Mouse (Mus musculus) lung, postnatal 36 days (tissue): ENCODE results near the gene Slc25a17.

ENCODE experiments used
- DNase-seq: peaks from one replicate; pipeline ENCODE4 v3.0.0; 2022; ENCODE audit warnings: mixed read lengths

Gene Slc25a17

GRCm38 (mm10) chr15:81360345-81361021 is at the start of gene Slc25a17:
TSS of gene Slc25a17 (minus strand) at chr15:81360812.
- peak; percentile 98 for DNase-seq

GRCm38 (mm10) chr15:81408199-81408598 is 47.6 kb upstream of the Slc25a17 start, which contains the start of gene Dnajb7:
TSS of gene Dnajb7 (minus strand) at chr15:81408299.
- DNase-seq = no peak

GRCm38 (mm10) chr15:81405008-81405407 is 44.4 kb upstream of the Slc25a17 start:
- DNase-seq = no peak

GRCm38 (mm10) chr15:81399638-81400315 is 39.2 kb upstream of the Slc25a17 start, which contains the start of the genes St13 and Xpnpep3:
TSS of gene St13 (minus strand) at chr15:81400077.
TSS of gene Xpnpep3 (plus strand) at chr15:81400138.
- DNase-seq = peak; percentile 98

- no peak for DNase-seq
Observed at GRCm38 (mm10) chr15:81399297-81399637, 38.7 kb upstream of the Slc25a17 start.

- no peak for DNase-seq
Observed at GRCm38 (mm10) chr15:81398189-81398588, 37.6 kb upstream of the Slc25a17 start.

GRCm38 (mm10) chr15:81394211-81394915 is 33.8 kb upstream of the Slc25a17 start:
- DNase-seq = no peak

- DNase-seq = peak; percentile 36
Observed at GRCm38 (mm10) chr15:81392997-81393396, 32.4 kb upstream of the Slc25a17 start.

- no peak for DNase-seq
Observed at GRCm38 (mm10) chr15:81386327-81386726, 25.7 kb upstream of the Slc25a17 start.

- no peak for DNase-seq
Observed at GRCm38 (mm10) chr15:81378845-81379244, 18.2 kb upstream of the Slc25a17 start.

- DNase-seq = no peak
Observed at GRCm38 (mm10) chr15:81374621-81375020, 14.0 kb upstream of the Slc25a17 start.

GRCm38 (mm10) chr15:81370356-81370755 is 9.7 kb upstream of the Slc25a17 start:
- no peak for DNase-seq

- DNase-seq = no peak
Observed at GRCm38 (mm10) chr15:81368601-81369000, 8.0 kb upstream of the Slc25a17 start.

- no peak for DNase-seq
Observed at GRCm38 (mm10) chr15:81366241-81366640, 5.6 kb upstream of the Slc25a17 start.

GRCm38 (mm10) chr15:81365246-81365645 is 4.6 kb upstream of the Slc25a17 start:
- no peak for DNase-seq

- no peak for DNase-seq
Observed at GRCm38 (mm10) chr15:81364271-81364670, 3.7 kb upstream of the Slc25a17 start.

- no peak for DNase-seq
Observed at GRCm38 (mm10) chr15:81362501-81362900, 1.9 kb upstream of the Slc25a17 start.

- no peak for DNase-seq
Observed at GRCm38 (mm10) chr15:81361417-81362015, 904 bp upstream of the Slc25a17 start.

GRCm38 (mm10) chr15:81361022-81361404 is 401 bp upstream of the Slc25a17 start:
- no peak for DNase-seq

GRCm38 (mm10) chr15:81359421-81359820 is 1.2 kb downstream of the Slc25a17 start:
- DNase-seq = no peak

- no peak for DNase-seq
Observed at GRCm38 (mm10) chr15:81358943-81359342, 1.7 kb downstream of the Slc25a17 start.

GRCm38 (mm10) chr15:81356946-81357345 is 3.7 kb downstream of the Slc25a17 start:
- DNase-seq = no peak

GRCm38 (mm10) chr15:81355146-81355761 is 5.4 kb downstream of the Slc25a17 start:
- peak; percentile 78 for DNase-seq
